Mouse (Mus musculus): ENCODE results near the gene Naaa. TPM values are rescaled to one million over a fixed set of nuclear protein-coding genes. Genes with fewer than 3 reads are reported as not detected.

The Naaa gene
- polyA plus RNA-seq, 1 experiment from 2014 or later: 17.1 TPM

GRCm38 (mm10) chr5:92282571-92282970 lies 4.6 kb upstream of the Naaa start:
- no peak overlapping the region for H3K27ac ChIP-seq (ENCODE audit: low read length)
- H3K4me1 ChIP-seq (ENCODE audit: control insufficient read depth, insufficient read depth, low read length): no peaks in the 10 kb centered on the region
- WGBS: 76% methylated on average over 4 of the region's 4 CpGs
- peaks cover 19% of the 10 kb centered on the region for H3K36me3 ChIP-seq (ENCODE audit: control insufficient read depth, insufficient read depth, low read length)
- H3K9ac ChIP-seq (replicated peaks; ENCODE audit: low read depth, low read length): no peak overlapping the region
- H3K27me3 ChIP-seq (ENCODE audit: control insufficient read depth, insufficient read depth, low read length): no peaks in the 10 kb centered on the region
- H3K4me2 ChIP-seq (replicated peaks; ENCODE audit: low read depth, low read length): no peak overlapping the region
- H3K9me3 ChIP-seq (ENCODE audit: control insufficient read depth, low read depth, low read length): no peaks in the 10 kb centered on the region
- no peak for ATAC-seq (ENCODE audit: insufficient number of reproducible peaks, insufficient read depth, low FRiP score, low read depth)
- H3K4me3 ChIP-seq (ENCODE audit: low read depth, low read length): no peak overlapping the region

GRCm38 (mm10) chr5:92278942-92279537 lies 1.1 kb upstream of the Naaa start:
- WGBS: 80% methylated on average over 10 of the region's 10 CpGs
- Histone ChIP-seq H3K27ac (ENCODE audit: low read length) (no peak overlapping the region), H3K27me3 (ENCODE audit: control insufficient read depth, insufficient read depth, low read length) (no peaks in the 10 kb centered on the region), H3K4me2 (replicated peaks; ENCODE audit: low read depth, low read length) (no peak overlapping the region), H3K4me1 (ENCODE audit: control insufficient read depth, insufficient read depth, low read length) (no peaks in the 10 kb centered on the region), H3K9me3 (ENCODE audit: control insufficient read depth, low read depth, low read length) (no peaks in the 10 kb centered on the region), H3K4me3 (ENCODE audit: low read depth, low read length) (no peak overlapping the region), H3K36me3 (ENCODE audit: control insufficient read depth, insufficient read depth, low read length) (no peaks in the 10 kb centered on the region), H3K9ac (replicated peaks; ENCODE audit: low read depth, low read length) (no peak overlapping the region)
- no peak for ATAC-seq (ENCODE audit: insufficient number of reproducible peaks, insufficient read depth, low FRiP score, low read depth)

DNA sequence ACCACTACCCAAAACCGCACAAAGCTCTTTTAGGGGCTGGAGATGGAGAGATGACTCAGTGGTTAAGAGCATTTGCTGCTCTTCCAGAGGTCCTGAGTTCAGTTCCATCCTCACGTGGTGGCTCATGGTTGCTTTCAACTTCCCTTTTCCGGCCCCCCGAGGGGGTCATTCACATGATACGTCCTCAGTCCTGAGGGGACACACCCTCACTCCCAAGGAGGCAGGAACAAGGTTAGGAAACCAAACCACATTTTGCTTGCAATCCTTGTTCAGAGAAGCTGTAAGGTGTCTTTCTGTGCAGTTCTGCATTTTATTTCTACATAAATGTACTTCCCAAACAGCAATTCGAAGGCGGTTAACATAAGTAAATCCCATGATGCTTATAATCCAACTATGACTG lies 7.5 kb downstream of the Naaa start:
- H3K4me3 ChIP-seq (ENCODE audit: low read depth, low read length): no peak overlapping the region
- no peaks in the 10 kb centered on the region for H3K36me3 ChIP-seq (ENCODE audit: control insufficient read depth, insufficient read depth, low read length)
- H3K27me3 ChIP-seq (ENCODE audit: control insufficient read depth, insufficient read depth, low read length): no peaks in the 10 kb centered on the region
- H3K27ac ChIP-seq (ENCODE audit: low read length): no peak overlapping the region
- ATAC-seq (ENCODE audit: insufficient number of reproducible peaks, insufficient read depth, low FRiP score, low read depth): no peak
- no peak overlapping the region for H3K9ac ChIP-seq (replicated peaks; ENCODE audit: low read depth, low read length)
- H3K4me2 ChIP-seq (replicated peaks; ENCODE audit: low read depth, low read length): no peak overlapping the region
- H3K9me3 ChIP-seq (ENCODE audit: control insufficient read depth, low read depth, low read length): no peaks in the 10 kb centered on the region
- WGBS: 84% methylated on average over 7 of the region's 7 CpGs
- no peaks in the 10 kb centered on the region for H3K4me1 ChIP-seq (ENCODE audit: control insufficient read depth, insufficient read depth, low read length)

DNA sequence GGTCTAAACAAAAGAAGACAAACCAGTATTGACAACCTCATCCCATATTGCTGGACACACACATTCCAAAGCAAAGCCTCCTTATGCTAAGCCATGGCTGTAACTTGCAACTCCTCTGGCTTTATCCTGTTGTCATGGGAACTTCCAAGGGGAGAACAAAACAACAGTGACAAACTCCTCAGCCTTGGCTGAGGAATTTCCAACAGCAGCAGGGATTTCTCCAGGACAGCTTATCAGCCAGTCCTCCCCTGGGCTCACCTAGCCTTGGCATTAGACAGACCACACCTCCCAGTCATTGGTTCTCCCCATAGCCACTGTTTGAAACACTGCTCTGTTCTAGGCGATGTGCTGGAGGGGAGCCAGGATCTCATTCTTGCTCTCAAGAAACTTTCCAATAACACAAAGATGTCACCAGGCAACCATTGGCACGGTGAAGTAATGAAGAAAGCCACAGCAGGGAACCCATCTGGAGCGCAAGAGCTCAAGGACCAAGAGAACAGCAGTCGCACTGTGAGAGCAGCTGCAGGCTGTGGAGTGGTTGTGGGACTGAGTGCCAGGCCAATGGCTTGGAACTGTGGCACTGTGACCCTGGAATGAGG lies 14.1 kb downstream of the Naaa start:
- Histone ChIP-seq H3K27me3 (ENCODE audit: control insufficient read depth, insufficient read depth, low read length) (no peaks in the 10 kb centered on the region), H3K27ac (ENCODE audit: low read length) (no peak overlapping the region), H3K9me3 (ENCODE audit: control insufficient read depth, low read depth, low read length) (no peaks in the 10 kb centered on the region), H3K4me3 (ENCODE audit: low read depth, low read length) (no peak overlapping the region), H3K4me1 (ENCODE audit: control insufficient read depth, insufficient read depth, low read length) (0 out of 2 replicates have a peak, but pooled peaks cover 4% of the 10 kb centered on the region), H3K9ac (replicated peaks; ENCODE audit: low read depth, low read length) (no peak overlapping the region), H3K4me2 (replicated peaks; ENCODE audit: low read depth, low read length) (no peak overlapping the region), H3K36me3 (ENCODE audit: control insufficient read depth, insufficient read depth, low read length) (no peaks in the 10 kb centered on the region)
- peak; percentile 65; the same call in 1 of the 2 replicates for ATAC-seq (ENCODE audit: insufficient number of reproducible peaks, insufficient read depth, low FRiP score, low read depth)
- 57% methylated on average over 4 of the region's 4 CpGs for WGBS

DNA sequence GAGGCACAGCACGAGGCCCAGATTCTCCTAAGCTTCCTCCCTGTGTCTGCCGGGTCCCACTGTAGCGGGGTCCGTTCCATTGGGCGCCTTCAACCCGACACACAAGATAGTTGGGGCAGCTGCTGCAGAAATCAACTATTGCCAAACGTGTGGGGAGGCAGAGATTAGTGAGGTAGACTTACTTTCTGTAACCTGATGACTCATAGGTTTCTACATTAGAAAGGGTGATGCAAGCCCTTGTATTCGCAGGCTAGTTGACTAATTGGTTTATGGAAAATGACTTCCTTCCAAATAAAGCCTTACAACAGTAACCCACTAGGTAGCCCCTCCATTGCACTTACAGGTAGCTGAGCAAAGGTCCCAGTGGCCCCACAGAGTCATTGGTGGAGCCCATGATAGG lies 15.3 kb downstream of the Naaa start:
- no peak for ATAC-seq (ENCODE audit: insufficient number of reproducible peaks, insufficient read depth, low FRiP score, low read depth)
- no peaks in the 10 kb centered on the region for H3K27me3 ChIP-seq (ENCODE audit: control insufficient read depth, insufficient read depth, low read length)
- H3K9ac ChIP-seq (replicated peaks; ENCODE audit: low read depth, low read length): no peak overlapping the region
- no peaks in the 10 kb centered on the region for H3K9me3 ChIP-seq (ENCODE audit: control insufficient read depth, low read depth, low read length)
- H3K27ac ChIP-seq (ENCODE audit: low read length): no peak overlapping the region
- no peak overlapping the region for H3K4me3 ChIP-seq (ENCODE audit: low read depth, low read length)
- H3K4me1 ChIP-seq (ENCODE audit: control insufficient read depth, insufficient read depth, low read length): 0 out of 2 replicates have a peak, but pooled peaks cover 4% of the 10 kb centered on the region
- H3K4me2 ChIP-seq (replicated peaks; ENCODE audit: low read depth, low read length): no peak overlapping the region
- H3K36me3 ChIP-seq (ENCODE audit: control insufficient read depth, insufficient read depth, low read length): no peaks in the 10 kb centered on the region
- 86% methylated on average over 8 of the region's 8 CpGs for WGBS

GRCm38 (mm10) chr5:92256218-92256617 lies 21.8 kb downstream of the Naaa start, which contains the start of gene Ppef2:
Ppef2 (minus strand) TSS chr5:92256278.
- Histone ChIP-seq H3K4me2 (replicated peaks; ENCODE audit: low read depth, low read length) (no peak within 1 kb of the TSS), H3K9ac (replicated peaks; ENCODE audit: low read depth, low read length) (no peak within 1 kb of the TSS), H3K4me3 (ENCODE audit: low read depth, low read length) (no peak within 1 kb of the TSS), H3K4me1 (ENCODE audit: control insufficient read depth, insufficient read depth, low read length) (0 out of 2 replicates have a peak, but pooled peaks cover 3% of the 10 kb centered on the region), H3K36me3 (ENCODE audit: control insufficient read depth, insufficient read depth, low read length) (no peaks in the 10 kb centered on the region), H3K27ac (ENCODE audit: low read length) (no peak within 1 kb of the TSS), H3K27me3 (ENCODE audit: control insufficient read depth, insufficient read depth, low read length) (no peaks in the 10 kb centered on the region), H3K9me3 (ENCODE audit: control insufficient read depth, low read depth, low read length) (no peaks in the 10 kb centered on the region)
- 0 out of 2 replicates have a peak, but pooled peaks have one; percentile 33 for ATAC-seq (ENCODE audit: insufficient number of reproducible peaks, insufficient read depth, low FRiP score, low read depth)
- WGBS: 18% methylated on average over 6 of the region's 6 CpGs

DNA sequence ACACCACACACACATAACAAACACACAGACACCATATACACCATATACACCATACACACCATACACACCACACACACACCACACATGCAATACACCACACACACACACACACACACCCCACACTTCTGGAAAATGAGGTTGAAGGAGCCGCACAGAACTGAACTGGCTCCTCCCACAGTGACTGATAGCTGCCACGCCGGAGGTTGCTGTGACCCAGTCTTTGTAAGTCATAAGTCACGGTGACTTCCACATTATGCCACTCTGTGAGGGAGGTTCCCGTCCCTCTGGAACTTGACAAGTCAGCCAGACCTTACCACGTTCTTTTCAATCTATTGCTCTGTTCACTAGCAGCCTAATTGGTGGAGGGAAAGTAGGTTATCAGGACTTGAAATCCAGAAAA lies 23.5 kb downstream of the Naaa start:
- Histone ChIP-seq H3K27me3 (ENCODE audit: control insufficient read depth, insufficient read depth, low read length) (no peaks in the 10 kb centered on the region), H3K4me3 (ENCODE audit: low read depth, low read length) (no peak overlapping the region), H3K4me2 (replicated peaks; ENCODE audit: low read depth, low read length) (no peak overlapping the region), H3K9me3 (ENCODE audit: control insufficient read depth, low read depth, low read length) (no peaks in the 10 kb centered on the region), H3K36me3 (ENCODE audit: control insufficient read depth, insufficient read depth, low read length) (no peaks in the 10 kb centered on the region), H3K27ac (ENCODE audit: low read length) (no peak overlapping the region), H3K4me1 (ENCODE audit: control insufficient read depth, insufficient read depth, low read length) (0 out of 2 replicates have a peak, but pooled peaks cover 3% of the 10 kb centered on the region), H3K9ac (replicated peaks; ENCODE audit: low read depth, low read length) (no peak overlapping the region)
- 63% methylated on average over 6 of the region's 6 CpGs for WGBS
- ATAC-seq (ENCODE audit: insufficient number of reproducible peaks, insufficient read depth, low FRiP score, low read depth): no peak; the same call in 1 of the 2 replicates

DNA sequence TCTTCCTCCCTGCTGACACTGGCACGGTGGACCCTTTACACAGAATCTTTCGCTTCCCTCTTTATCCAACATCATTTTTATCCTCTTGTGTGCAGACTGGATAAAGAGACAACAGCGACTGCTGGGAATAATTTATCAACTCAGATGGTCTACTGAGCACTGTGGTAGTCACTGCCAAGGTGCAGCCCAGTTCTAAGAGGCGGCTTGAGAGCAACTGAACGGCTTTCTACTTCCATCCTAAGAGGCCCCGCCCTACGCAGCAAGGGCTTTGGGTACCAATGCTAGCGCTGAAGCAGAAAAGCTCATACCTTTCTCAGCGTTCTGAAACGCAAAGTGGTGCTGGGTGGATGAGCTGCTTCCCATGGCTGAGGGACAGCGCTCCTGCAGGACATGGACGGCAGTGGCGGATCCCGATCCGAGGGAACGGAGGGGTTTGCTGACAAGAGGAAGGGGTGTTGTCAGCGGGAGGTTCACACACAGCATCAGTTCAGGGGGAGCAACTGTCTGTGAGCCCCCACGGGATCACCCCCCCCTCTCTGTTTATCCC lies 25.1 kb downstream of the Naaa start:
- no peak for ATAC-seq (ENCODE audit: insufficient number of reproducible peaks, insufficient read depth, low FRiP score, low read depth)
- WGBS: 17% methylated on average over 18 of the region's 18 CpGs
- H3K9me3 ChIP-seq (ENCODE audit: control insufficient read depth, low read depth, low read length): no peaks in the 10 kb centered on the region
- H3K4me1 ChIP-seq (ENCODE audit: control insufficient read depth, insufficient read depth, low read length): 0 out of 2 replicates have a peak, but pooled peaks cover 3% of the 10 kb centered on the region
- no peak overlapping the region for H3K9ac ChIP-seq (replicated peaks; ENCODE audit: low read depth, low read length)
- no peaks in the 10 kb centered on the region for H3K27me3 ChIP-seq (ENCODE audit: control insufficient read depth, insufficient read depth, low read length)
- no peak overlapping the region for H3K4me3 ChIP-seq (ENCODE audit: low read depth, low read length)
- H3K4me2 ChIP-seq (replicated peaks; ENCODE audit: low read depth, low read length): 0 out of 2 replicates have a peak overlapping the region, but pooled peaks have one; percentile 6
- no peak overlapping the region for H3K27ac ChIP-seq (ENCODE audit: low read length)
- no peaks in the 10 kb centered on the region for H3K36me3 ChIP-seq (ENCODE audit: control insufficient read depth, insufficient read depth, low read length)

Measured in stomach, embryonic 14.5 days (tissue).